Mouse (Mus musculus): ENCODE data around the gene Hoxb6.

GRCm38 (mm10) chr11:96289293-96289692 lies 3.0 kb upstream of the Hoxb6 start:
- no peak for TF ChIP-seq CTCF (conservative IDR thresholded peaks at IDR 0.05; ENCODE audit: low read length)
- TF ChIP-seq POU5F1 (IDR thresholded peaks at IDR 0.05; ENCODE audit: borderline replicate concordance, low read length), result no peak
- TF ChIP-seq NANOG (IDR thresholded peaks at IDR 0.05; ENCODE audit: borderline replicate concordance, low read length), result no peak

All from E14TG2a.4 (cell line).